Mouse (Mus musculus): ENCODE data around the gene Marveld3.

DNA sequence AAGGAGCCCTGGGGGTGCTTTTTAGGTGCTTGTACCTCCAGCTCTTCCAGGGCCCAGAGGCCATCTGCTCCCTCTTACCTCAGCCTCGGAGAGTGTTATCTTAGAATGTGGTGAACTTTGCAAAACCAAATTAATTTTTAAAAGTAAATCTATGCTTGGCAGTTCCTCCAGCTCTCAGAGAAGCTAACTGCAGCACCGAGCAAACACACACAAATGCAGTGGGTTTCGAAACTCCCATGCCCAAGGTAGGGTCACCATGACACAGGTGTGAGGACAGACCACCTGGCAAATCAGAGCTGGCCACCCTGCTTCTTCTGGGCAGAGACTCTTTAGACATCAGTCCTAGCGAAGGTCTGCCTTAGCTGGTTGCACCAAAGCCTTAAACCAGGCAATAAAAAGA is 10.9 kb upstream of the Marveld3 start:
- TF ChIP-seq CTCF (IDR thresholded peaks at IDR 0.05) (no peak), EP300 (IDR thresholded peaks at IDR 0.05) (no peak)
